Mouse (Mus musculus) small intestine, adult 2 months (tissue): ENCODE data around the gene Fam57b. TPM values are rescaled to one million over a fixed set of nuclear protein-coding genes. Genes with fewer than 3 reads are reported as not detected.

Source experiments
- H3K27ac ChIP-seq: fragments of 200-500 bp; 2 replicates; pipeline ENCODE4 v1.5.1; 2012; ENCODE audit warnings: low read depth, low read length, control low read depth, inconsistent platforms; ENCODE audit not compliant: insufficient read depth
- H3K27me3 ChIP-seq: fragments of 200-500 bp; 2 replicates; pipeline ENCODE4 v1.6.1; 2012; ENCODE audit warnings: mild to moderate bottlenecking, moderate library complexity, low read length, inconsistent platforms; ENCODE audit not compliant: control insufficient read depth, insufficient read depth
- H3K36me3 ChIP-seq: fragments of 200-500 bp; 2 replicates; pipeline ENCODE4 v1.6.1; 2012; ENCODE audit warnings: mild to moderate bottlenecking, low read length, control low read depth, inconsistent platforms; ENCODE audit not compliant: control insufficient read depth, insufficient read depth
- H3K4me1 ChIP-seq: fragments of 200-500 bp; 2 replicates; pipeline ENCODE4 v1.6.1; 2012; ENCODE audit warnings: low read length, inconsistent platforms, mixed read lengths; ENCODE audit not compliant: control insufficient read depth, insufficient read depth, insufficient read length
- H3K4me3 ChIP-seq: fragments of 200-500 bp; 2 replicates; pipeline ENCODE4 v1.5.1; 2012; ENCODE audit warnings: low read depth, mild to moderate bottlenecking, control low read depth, inconsistent platforms, low read length, moderate library complexity
- CTCF ChIP-seq: fragments of 200-500 bp; IDR thresholded peaks from 2 replicates; pipeline ENCODE4 v1.5.1; 2012; ENCODE audit warnings: low read depth, mild to moderate bottlenecking, control low read depth, inconsistent platforms, low read length, moderate library complexity, mixed read lengths; ENCODE audit not compliant: insufficient replicate concordance, insufficient read length; ENCODE audit errors: extremely low read depth
- POLR2A ChIP-seq: fragments of 200-500 bp; IDR thresholded peaks from 2 replicates; pipeline ENCODE4 v1.6.1; 2012; ENCODE audit warnings: low read depth, mild to moderate bottlenecking, control low read depth, inconsistent platforms, low read length, moderate library complexity
- WGBS: fragments of 180-500 bp; shearing (Covaris S2); methylation state at CpG from one replicate; pipeline ENCODE4 v1.1.7; 2018; 5-methylcytosine and 5-hydroxymethylcytosine counted together
- polyA plus RNA-seq: library from polyadenylated mRNA; depleted of rRNA; stranded (reverse); fragments of >200 nt; gene quantifications from 2 replicates; pipeline ENCODE4 v1.2.3, GENCODE M21; 2012

The Fam57b gene
- polyA plus RNA-seq, 1 experiment: 4.1 TPM

- peak overlapping the region; percentile 79 for H3K27ac ChIP-seq
- 38% methylated on average over 4 of the region's 4 CpGs for WGBS
- no peaks in the 10 kb centered on the region for H3K36me3 ChIP-seq
- no peak overlapping the region for H3K4me3 ChIP-seq
- no peak for TF ChIP-seq CTCF
- no peak for TF ChIP-seq POLR2A
- H3K4me1 ChIP-seq: peaks cover 18% of the 10 kb centered on the region
- H3K27me3 ChIP-seq: no peaks in the 10 kb centered on the region
These were observed 9.9 kb downstream of the Fam57b start for GRCm38 (mm10) chr7:126807405-126807804.

DNA sequence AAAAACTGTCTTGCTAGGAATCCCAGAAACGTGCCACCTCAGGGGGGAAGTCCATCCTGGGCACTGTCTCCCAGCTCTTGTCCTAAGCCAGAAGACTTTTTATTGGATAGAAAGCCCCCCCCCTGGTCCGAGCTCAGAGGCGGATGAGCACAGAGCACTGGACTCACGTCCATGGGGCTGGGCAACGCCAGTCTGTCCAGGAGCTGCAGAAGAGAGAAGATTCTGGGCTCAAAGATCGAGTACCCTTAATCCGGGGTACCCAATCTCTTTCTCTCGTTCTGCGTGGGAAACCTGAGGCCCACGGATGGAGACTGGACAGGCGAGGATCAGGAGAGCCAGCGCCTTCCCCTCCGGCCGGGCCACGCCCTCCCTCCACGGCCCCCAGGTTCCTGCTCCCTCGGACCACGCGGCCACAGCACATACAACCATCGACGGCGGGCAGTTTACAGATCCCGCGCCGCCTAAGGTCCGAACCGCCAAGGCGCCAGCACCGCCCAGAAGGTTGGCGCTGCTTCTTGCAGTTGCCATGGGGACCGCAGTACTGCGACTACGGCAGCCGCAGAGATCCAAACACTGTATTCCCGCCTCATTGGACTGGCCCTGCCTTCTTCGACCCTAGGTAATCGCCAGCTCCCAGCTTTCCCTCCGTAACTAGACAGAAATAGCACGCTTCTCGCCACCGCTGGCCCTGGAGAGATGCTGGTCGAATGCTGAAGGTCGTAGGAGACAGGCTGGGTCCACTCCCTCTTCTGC, 11.4 kb downstream of the Fam57b start:
- 1% methylated on average over 43 of the region's 43 CpGs for WGBS
- no peak overlapping the region for H3K27ac ChIP-seq
- TF ChIP-seq CTCF (no peak), POLR2A (no peak)

GRCm38 (mm10) chr7:126809723-126810369, 12.4 kb downstream of the Fam57b start:
- Histone ChIP-seq H3K27ac (no peak overlapping the region), H3K4me1 (peaks cover 18% of the 10 kb centered on the region), H3K27me3 (no peaks in the 10 kb centered on the region), H3K4me3 (no peak overlapping the region), H3K36me3 (no peaks in the 10 kb centered on the region)
- TF ChIP-seq POLR2A (no peak), CTCF (no peak)
- 41% methylated on average over 5 of the region's 5 CpGs for WGBS

More for the DNA sequence above, 11.4 kb downstream of the Fam57b start:
- H3K36me3 ChIP-seq: no peaks in the 10 kb centered on the region
- H3K4me1 ChIP-seq: peaks cover 18% of the 10 kb centered on the region
- no peaks in the 10 kb centered on the region for H3K27me3 ChIP-seq
- peak overlapping the region; percentile 84 for H3K4me3 ChIP-seq

GRCm38 (mm10) chr7:126815726-126816222, 18.3 kb downstream of the Fam57b start:
- H3K27ac ChIP-seq: no peak overlapping the region
- WGBS: 51% methylated on average over 8 of the region's 8 CpGs

DNA sequence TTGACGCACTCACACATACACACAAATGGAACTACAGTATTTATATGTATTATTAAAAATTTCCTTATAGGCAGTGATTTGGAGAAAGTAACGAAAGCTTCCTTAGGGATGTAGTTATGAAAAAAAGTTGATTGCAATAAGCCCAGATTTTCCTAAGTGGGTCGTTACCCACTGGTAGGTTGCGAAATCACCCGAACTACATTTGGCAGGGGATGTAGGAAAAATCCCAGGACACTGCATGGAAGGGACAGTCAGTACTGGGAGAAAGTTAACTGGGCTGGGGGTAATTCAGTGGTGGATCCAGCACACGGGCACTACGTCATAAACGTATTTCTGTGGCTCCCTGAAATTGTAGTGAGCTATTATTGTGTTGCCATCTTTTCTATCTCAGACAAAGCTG, 19.0 kb downstream of the Fam57b start:
- H3K27me3 ChIP-seq: no peaks in the 10 kb centered on the region
- no peaks in the 10 kb centered on the region for H3K4me1 ChIP-seq
- H3K27ac ChIP-seq: no peak overlapping the region
- 69% methylated on average over 8 of the region's 8 CpGs for WGBS
- H3K36me3 ChIP-seq: no peaks in the 10 kb centered on the region
- TF ChIP-seq CTCF: no peak
- no peak for TF ChIP-seq POLR2A
- no peak overlapping the region for H3K4me3 ChIP-seq

More at GRCm38 (mm10) chr7:126815726-126816222, 18.3 kb downstream of the Fam57b start:
- Histone ChIP-seq H3K36me3 (no peaks in the 10 kb centered on the region), H3K4me3 (no peak overlapping the region), H3K27me3 (no peaks in the 10 kb centered on the region), H3K4me1 (no peaks in the 10 kb centered on the region)
- TF ChIP-seq POLR2A (no peak), CTCF (no peak)

GRCm38 (mm10) chr7:126817595-126817994, 20.1 kb downstream of the Fam57b start:
- Histone ChIP-seq H3K27me3 (peaks cover 2% of the 10 kb centered on the region; the same call in 1 of the 2 replicates), H3K4me1 (no peaks in the 10 kb centered on the region), H3K36me3 (no peaks in the 10 kb centered on the region), H3K27ac (no peak overlapping the region), H3K4me3 (no peak overlapping the region)
- 80% methylated on average over 7 of the region's 7 CpGs for WGBS
- TF ChIP-seq CTCF: no peak
- no peak for TF ChIP-seq POLR2A

- TF ChIP-seq CTCF (no peak), POLR2A (no peak)
- H3K4me1 ChIP-seq: no peaks in the 10 kb centered on the region; the same call in 1 of the 2 replicates
These were observed 21.4 kb downstream of the Fam57b start for GRCm38 (mm10) chr7:126818818-126819217.

More at GRCm38 (mm10) chr7:126818818-126819217, 21.4 kb downstream of the Fam57b start:
- WGBS: 29% methylated on average over 1 of the region's 1 CpGs
- H3K36me3 ChIP-seq: no peaks in the 10 kb centered on the region
- no peak overlapping the region for H3K4me3 ChIP-seq
- H3K27me3 ChIP-seq: peaks cover 13% of the 10 kb centered on the region
- no peak overlapping the region for H3K27ac ChIP-seq
